In the genomic region with DNA sequence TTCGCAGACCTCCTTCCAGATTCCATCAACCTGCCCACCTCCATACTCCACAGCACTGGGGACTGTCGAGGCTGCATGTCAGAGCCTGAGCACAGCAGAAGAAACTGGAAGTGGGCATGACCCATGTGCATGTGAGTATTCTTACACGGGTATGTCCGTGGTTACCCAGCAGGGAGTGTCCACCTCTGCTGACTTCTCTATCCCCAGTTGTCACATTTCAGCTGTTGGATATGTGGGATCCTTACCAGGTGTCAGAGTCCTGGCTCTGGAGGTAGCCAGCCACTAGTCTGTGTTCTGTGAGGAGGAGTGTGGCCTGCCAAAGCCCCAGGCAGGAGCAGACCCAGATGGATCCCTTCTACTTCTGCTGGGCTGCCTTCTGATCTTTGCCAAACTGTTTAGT, we compare ENCODE assay signal across 22 mouse cellular contexts.
DNase-seq lines count a peak whose midpoint lies in the region; ATAC-seq and TF ChIP-seq lines count a peak whose summit lies in the region.
"Had no signal": no experiment of that assay in that cellular context is flagged by ENCODE, and none has a peak within 500 bp of the region (broad histone marks: within the 10 kb centered on the region; RNA-seq: fewer than 3 reads in every experiment).

No protein-coding gene starts in this region.

- no peaks in the 10 kb centered on the region for H3K36me3 ChIP-seq in heart, embryonic 10.5 days
- H3K36me3 ChIP-seq in heart, embryonic 11.5 days (ENCODE audit: control insufficient read depth, insufficient read depth, low read length), result no peaks in the 10 kb centered on the region
- H3K36me3 ChIP-seq in stomach, embryonic 16.5 days (ENCODE audit: control insufficient read depth, insufficient read depth, low read length), result no peaks in the 10 kb centered on the region
- H3K36me3 ChIP-seq in stomach, postnatal 0 days (ENCODE audit: control insufficient read depth, insufficient read depth, low read length), result no peaks in the 10 kb centered on the region
- H3K36me3 ChIP-seq: embryonic facial prominence, embryonic 13.5 days; embryonic facial prominence, embryonic 15.5 days; forebrain, embryonic 10.5 days; forebrain, embryonic 12.5 days had no signal

- TF ChIP-seq EP300 in stomach, postnatal 0 days (optimal IDR thresholded peaks at IDR 0.05), result no peak

- no peak for DNase-seq in heart, embryonic 10.5 days (ENCODE audit: low spot score)
- no peak for DNase-seq in stomach, postnatal 0 days (ENCODE audit: low spot score)
- DNase-seq in heart, postnatal 4 days, result no peak
- DNase-seq: adrenal gland, adult 2 months; adrenal gland, postnatal 10 days; adrenal gland, postnatal 25 days; cerebellum, adult 11 months; cerebellum, adult 18-20 months; cerebellum, adult 8-10 months; cerebellum, adult 9-11 months; cerebellum, postnatal 14 days; cerebellum, postnatal 36 days; embryo, embryonic 11 days had no signal

- no peak overlapping the region for H3K9ac ChIP-seq in heart, embryonic 11.5 days (ENCODE audit: low read depth, low read length)
- 0 out of 2 replicates have a peak overlapping the region, but pooled peaks have one; percentile 9 for H3K9ac ChIP-seq in stomach, embryonic 16.5 days (ENCODE audit: low read length)
- no peak overlapping the region for H3K9ac ChIP-seq in stomach, postnatal 0 days (ENCODE audit: low read length)
- H3K9ac ChIP-seq: embryonic facial prominence, embryonic 15.5 days; forebrain, embryonic 12.5 days had no signal

- 0 out of 2 replicates have a peak, but pooled peaks cover 8% of the 10 kb centered on the region for H3K27me3 ChIP-seq in heart, embryonic 10.5 days (ENCODE audit: insufficient read depth, poor library complexity, severe bottlenecking)
- H3K27me3 ChIP-seq in heart, embryonic 11.5 days (ENCODE audit: control insufficient read depth, insufficient read depth, low read length), result no peaks in the 10 kb centered on the region
- H3K27me3 ChIP-seq in stomach, embryonic 16.5 days (ENCODE audit: control insufficient read depth, insufficient read depth, low read length), result no peaks in the 10 kb centered on the region
- no peaks in the 10 kb centered on the region for H3K27me3 ChIP-seq in stomach, postnatal 0 days (ENCODE audit: control insufficient read depth, insufficient read depth, low read length)
- H3K27me3 ChIP-seq: embryonic facial prominence, embryonic 13.5 days; embryonic facial prominence, embryonic 15.5 days; forebrain, embryonic 12.5 days had no signal

- no peak overlapping the region for H3K4me2 ChIP-seq in heart, embryonic 11.5 days
- no peak overlapping the region for H3K4me2 ChIP-seq in stomach, embryonic 16.5 days (ENCODE audit: low read depth, low read length)
- H3K4me2 ChIP-seq in stomach, postnatal 0 days (replicated peaks; ENCODE audit: low read depth), result no peak overlapping the region
- H3K4me2 ChIP-seq: embryonic facial prominence, embryonic 13.5 days; embryonic facial prominence, embryonic 15.5 days; forebrain, embryonic 12.5 days had no signal

- TF ChIP-seq CTCF in stomach, postnatal 0 days (IDR thresholded peaks at IDR 0.05; ENCODE audit: low read depth), result no peak

- peaks cover 83% of the 10 kb centered on the region for H3K4me1 ChIP-seq in heart, embryonic 10.5 days
- H3K4me1 ChIP-seq in heart, embryonic 11.5 days (ENCODE audit: control insufficient read depth, insufficient read depth, low read length), result peaks cover 31% of the 10 kb centered on the region
- no peaks in the 10 kb centered on the region for H3K4me1 ChIP-seq in stomach, embryonic 16.5 days (ENCODE audit: control insufficient read depth, insufficient read depth, low read length)
- H3K4me1 ChIP-seq in stomach, postnatal 0 days (replicated peaks; ENCODE audit: control insufficient read depth, insufficient read depth), result no peaks in the 10 kb centered on the region
- H3K4me1 ChIP-seq: forebrain, embryonic 12.5 days had no signal

- no peak overlapping the region for H3K4me3 ChIP-seq in heart, embryonic 10.5 days
- no peak overlapping the region for H3K4me3 ChIP-seq in heart, embryonic 11.5 days (ENCODE audit: low read depth, low read length)
- H3K4me3 ChIP-seq in stomach, embryonic 16.5 days (replicated peaks; ENCODE audit: low read length), result no peak overlapping the region
- no peak overlapping the region for H3K4me3 ChIP-seq in stomach, postnatal 0 days (ENCODE audit: low read depth, low read length)
- H3K4me3 ChIP-seq: embryonic facial prominence, embryonic 13.5 days; embryonic facial prominence, embryonic 15.5 days; erythroblast, embryonic 14.5 days; forebrain, embryonic 10.5 days; forebrain, embryonic 12.5 days had no signal

- ATAC-seq in heart, embryonic 11.5 days (replicated peaks; ENCODE audit: insufficient number of reproducible peaks, low FRiP score, low TSS enrichment), result no peak
- ATAC-seq in stomach, embryonic 16.5 days (ENCODE audit: insufficient read depth, low FRiP score), result no peak
- no peak for ATAC-seq in stomach, postnatal 0 days (ENCODE audit: low FRiP score, low TSS enrichment)
- ATAC-seq: forebrain, embryonic 14.5 days; forebrain, embryonic 16.5 days had no signal

- WGBS in heart, embryonic 10.5 days, result 77% methylated on average over 4 of the region's 4 CpGs
- WGBS in heart, embryonic 11.5 days (ENCODE audit: insufficient replicate concordance), result 78% methylated on average over 4 of the region's 4 CpGs
- 56% methylated on average over 4 of the region's 4 CpGs for WGBS in stomach, embryonic 16.5 days
- WGBS in stomach, postnatal 0 days, result 69% methylated on average over 4 of the region's 4 CpGs

- H3K27ac ChIP-seq in heart, embryonic 10.5 days, result peak overlapping the region; percentile 24; the same call in 1 of the 2 replicates
- H3K27ac ChIP-seq in heart, embryonic 11.5 days (ENCODE audit: low read depth, low read length), result no peak overlapping the region
- no peak overlapping the region for H3K27ac ChIP-seq in stomach, embryonic 16.5 days (ENCODE audit: low read length)
- no peak overlapping the region for H3K27ac ChIP-seq in stomach, postnatal 0 days (replicated peaks)
- H3K27ac ChIP-seq: embryonic facial prominence, embryonic 13.5 days; embryonic facial prominence, embryonic 15.5 days; forebrain, embryonic 10.5 days; forebrain, embryonic 12.5 days had no signal

- no peaks in the 10 kb centered on the region for H3K9me3 ChIP-seq in heart, embryonic 10.5 days
- H3K9me3 ChIP-seq in heart, embryonic 11.5 days (replicated peaks; ENCODE audit: control insufficient read depth, low read length), result no peaks in the 10 kb centered on the region
- H3K9me3 ChIP-seq in stomach, embryonic 16.5 days (replicated peaks; ENCODE audit: control insufficient read depth, low read length), result no peaks in the 10 kb centered on the region
- H3K9me3 ChIP-seq in stomach, postnatal 0 days (ENCODE audit: control insufficient read depth, low read length), result no peaks in the 10 kb centered on the region
- H3K9me3 ChIP-seq: embryonic facial prominence, embryonic 13.5 days; embryonic facial prominence, embryonic 15.5 days; forebrain, embryonic 10.5 days; forebrain, embryonic 12.5 days had no signal
